Mouse (Mus musculus) hindbrain, embryonic 14.5 days (tissue): Measurements from ENCODE around the gene Cmtm1. TPM values are rescaled to one million over a fixed set of nuclear protein-coding genes. Genes with fewer than 3 reads are reported as not detected.
"Not testable (repeated sequence)": the region's sequence is repeated elsewhere in the genome, so short reads cannot be mapped to it uniquely, and the experiment has no call there.

Experiments
- ATAC-seq: fragments of 200-750 bp; cut with Nextera tagmentation; 2 replicates; pipeline ENCODE4 v1.8.0; 2017; ENCODE audit warnings: moderate number of reproducible peaks, mild to moderate bottlenecking, moderate TSS enrichment, moderate library complexity; ENCODE audit not compliant: low FRiP score
- DNase-seq: peaks from one replicate; pipeline ENCODE4 v3.0.0-alpha.2; 2015; ENCODE audit warnings: low spot score
- H3K27ac ChIP-seq: fragments of 300-500 bp; sonication (generic); 2 replicates; pipeline ENCODE4 v1.5.1; 2014; ENCODE audit warnings: mild to moderate bottlenecking, moderate library complexity
- H3K27me3 ChIP-seq: fragments of 300-500 bp; sonication (generic); 2 replicates; pipeline ENCODE4 v1.6.1; 2014; ENCODE audit warnings: mild to moderate bottlenecking, low read length, mixed read lengths; ENCODE audit not compliant: control insufficient read depth, insufficient read depth
- H3K36me3 ChIP-seq: fragments of 300-500 bp; sonication (generic); replicated peaks from 2 replicates; pipeline ENCODE4 v1.6.1; 2014; ENCODE audit not compliant: control insufficient read depth, insufficient read depth
- H3K4me1 ChIP-seq: fragments of 300-500 bp; sonication (generic); replicated peaks from 2 replicates; pipeline ENCODE4 v1.6.1; 2014; ENCODE audit warnings: antibody characterized with exemption, low read length, mixed read lengths; ENCODE audit not compliant: control insufficient read depth, insufficient read depth
- H3K4me2 ChIP-seq: fragments of 300-500 bp; sonication (generic); replicated peaks from 2 replicates; pipeline ENCODE4 v1.6.1; 2014; ENCODE audit warnings: mild to moderate bottlenecking, moderate library complexity
- H3K4me3 ChIP-seq: fragments of 300-500 bp; sonication (generic); replicated peaks from 2 replicates; pipeline ENCODE4 v1.5.1; 2014; ENCODE audit warnings: mild to moderate bottlenecking, low read length
- H3K9ac ChIP-seq: fragments of 300-500 bp; sonication (generic); 2 replicates; pipeline ENCODE4 v1.6.1; 2014
- H3K9me3 ChIP-seq: fragments of 300-500 bp; sonication (generic); 2 replicates; pipeline ENCODE4 v1.6.1; 2016; ENCODE audit warnings: low read length; ENCODE audit not compliant: control insufficient read depth
- WGBS: fragments of 180-500 bp; shearing (Covaris S2); extraction: QIAGEN DNeasy Blood & Tissue Kit; methylation state at CpG from one replicate; pipeline ENCODE4 v1.1.7; 2014; 5-methylcytosine and 5-hydroxymethylcytosine counted together
- polyA plus RNA-seq: library from polyadenylated mRNA; unstranded; fragments of >200 nt; fragmentation: Nextera tagmentation; extraction: Ambion mirVana; gene quantifications from 2 replicates; pipeline ENCODE4 v1.2.1, GENCODE M21; 2014

The Cmtm1 gene
- not detected in 2 replicates for polyA plus RNA-seq

DNA sequence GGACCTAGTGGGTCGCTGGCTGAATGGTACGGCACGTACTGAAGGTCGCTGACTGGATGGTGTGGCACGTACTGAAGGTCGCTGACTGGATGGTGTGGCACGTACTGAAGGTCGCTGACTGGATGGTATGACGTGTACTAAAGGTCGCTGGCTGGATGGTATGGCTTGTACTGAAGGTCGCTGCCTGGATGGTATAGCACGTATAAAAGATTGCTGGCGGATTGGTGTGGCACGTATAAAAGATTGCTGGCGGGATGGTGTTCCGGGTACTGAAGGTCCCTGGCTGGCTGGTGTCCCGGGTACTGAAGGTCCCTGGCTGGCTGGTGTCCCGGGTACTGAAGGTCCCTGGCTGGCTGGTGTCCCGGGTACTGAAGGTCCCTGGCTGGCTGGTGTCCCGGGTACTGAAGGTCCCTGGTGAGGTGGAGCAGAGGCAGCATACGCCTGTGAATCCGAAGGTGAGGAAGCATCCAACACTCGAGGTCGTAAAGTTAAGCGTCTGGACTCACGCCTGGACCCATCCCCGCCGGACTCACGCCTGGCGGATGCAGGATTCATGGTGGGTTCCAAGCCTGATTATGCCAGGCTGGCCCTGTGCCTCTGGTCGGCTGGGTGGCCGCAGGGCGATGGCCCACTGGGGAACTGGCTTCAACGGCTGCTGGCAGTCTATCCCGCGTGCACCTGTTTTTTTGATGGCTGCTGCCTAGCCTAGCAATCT lies at the start of gene Cmtm1, which contains the start of gene Gm45711:
Gene Cmtm1, minus strand, starts transcription at position 705 of the 715 bp plus-strand sequence.
Gene Gm45711, minus strand, starts transcription at position 641 of the 715 bp plus-strand sequence.
- ATAC-seq, H3K36me3 ChIP-seq, H3K27me3 ChIP-seq, H3K4me2 ChIP-seq, H3K27ac ChIP-seq, H3K9me3 ChIP-seq, H3K9ac ChIP-seq, DNase-seq, H3K4me1 ChIP-seq, H3K4me3 ChIP-seq: not testable (repeated sequence)
- WGBS: 88% methylated on average over 36 of the region's 36 CpGs

GRCm38 (mm10) chr8:104358637-104359036 lies 48.7 kb upstream of the Cmtm1 start:
- Histone ChIP-seq H3K4me1 (0 out of 2 replicates have a peak, but pooled peaks cover 4% of the 10 kb centered on the region), H3K4me2 (no peak overlapping the region), H3K27ac (no peak overlapping the region), H3K4me3 (no peak overlapping the region), H3K36me3 (peaks cover 20% of the 10 kb centered on the region; the same call in 1 of the 2 replicates), H3K9ac (no peak overlapping the region), H3K27me3 (no peaks in the 10 kb centered on the region), H3K9me3 (no peaks in the 10 kb centered on the region)
- 86% methylated on average over 3 of the region's 3 CpGs for whole genome bisulfite sequencing
- no peak for DNase-seq
- ATAC-seq: no peak

DNA sequence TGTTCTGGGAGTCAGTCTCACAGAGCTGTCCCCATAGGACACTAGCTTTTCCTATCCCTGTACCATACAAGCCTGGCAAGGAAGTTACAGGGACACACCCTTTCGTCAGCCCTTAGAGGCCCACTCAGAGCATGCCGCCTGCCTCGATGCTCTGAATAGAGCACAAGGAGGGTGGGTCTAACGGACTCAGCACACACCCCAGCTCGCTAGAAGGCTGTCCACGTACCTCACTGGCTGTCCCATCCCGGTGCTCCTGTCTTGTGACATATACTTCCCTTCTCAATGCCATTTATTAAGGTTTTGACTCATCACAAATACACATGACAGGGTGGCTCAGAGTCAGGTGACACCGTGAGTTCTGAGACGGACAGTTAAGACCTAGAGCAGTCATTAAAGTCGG lies 44.6 kb upstream of the Cmtm1 start:
- no peak overlapping the region for H3K27ac ChIP-seq
- no peak for DNase-seq
- 95% methylated on average over 10 of the region's 10 CpGs for WGBS

GRCm38 (mm10) chr8:104353186-104353585 lies 43.2 kb upstream of the Cmtm1 start:
- 58% methylated on average over 5 of the region's 5 CpGs for WGBS

More for the DNA sequence above, 44.6 kb upstream of the Cmtm1 start:
- Histone ChIP-seq H3K9ac (no peak overlapping the region), H3K36me3 (peaks cover 20% of the 10 kb centered on the region), H3K9me3 (no peaks in the 10 kb centered on the region), H3K4me3 (no peak overlapping the region), H3K4me2 (no peak overlapping the region), H3K4me1 (no peaks in the 10 kb centered on the region), H3K27me3 (no peaks in the 10 kb centered on the region)
- ATAC-seq: no peak

DNA sequence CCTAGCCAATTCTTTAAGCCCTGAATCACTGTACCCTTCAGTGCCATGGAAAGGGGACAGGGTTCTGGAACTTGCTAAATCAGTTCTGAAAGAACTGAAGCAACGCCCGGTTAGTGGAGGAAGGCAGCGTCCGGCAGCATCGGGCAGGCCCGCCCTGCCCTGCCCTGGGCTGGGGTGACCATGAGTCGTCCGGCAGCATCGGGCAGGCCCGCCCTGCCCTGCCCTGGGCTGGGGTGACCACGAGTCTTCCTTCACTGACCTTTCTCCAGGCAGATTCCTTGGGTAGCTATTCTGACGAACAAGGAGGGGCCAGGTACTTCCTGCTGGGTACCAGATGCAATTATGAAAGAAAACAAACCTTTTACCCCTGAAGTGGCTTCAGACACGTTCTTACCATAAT lies 40.1 kb upstream of the Cmtm1 start:
- whole genome bisulfite sequencing: 89% methylated on average over 13 of the region's 13 CpGs
- Histone ChIP-seq H3K4me1 (no peaks in the 10 kb centered on the region), H3K4me3 (no peak overlapping the region), H3K9ac (no peak overlapping the region), H3K27me3 (no peaks in the 10 kb centered on the region), H3K9me3 (no peaks in the 10 kb centered on the region), H3K27ac (no peak overlapping the region), H3K36me3 (peaks cover 14% of the 10 kb centered on the region), H3K4me2 (no peak overlapping the region)
- DNase-seq: no peak
- no peak for ATAC-seq

More at GRCm38 (mm10) chr8:104353186-104353585, 43.2 kb upstream of the Cmtm1 start:
- Histone ChIP-seq H3K27me3 (no peaks in the 10 kb centered on the region), H3K4me1 (no peaks in the 10 kb centered on the region), H3K4me3 (no peak overlapping the region), H3K4me2 (no peak overlapping the region), H3K27ac (no peak overlapping the region), H3K9me3 (no peaks in the 10 kb centered on the region), H3K36me3 (peaks cover 20% of the 10 kb centered on the region), H3K9ac (no peak overlapping the region)
- ATAC-seq (peak; percentile 46; the same call in 1 of the 2 replicates), DNase-seq (no peak)

GRCm38 (mm10) chr8:104348971-104349370 lies 39.0 kb upstream of the Cmtm1 start:
- no peak overlapping the region for H3K4me2 ChIP-seq
- WGBS: 83% methylated on average over 5 of the region's 5 CpGs
- no peak overlapping the region for H3K9ac ChIP-seq
- DNase-seq: no peak
- H3K4me3 ChIP-seq: no peak overlapping the region
- peaks cover 4% of the 10 kb centered on the region for H3K36me3 ChIP-seq
- no peak for ATAC-seq
- no peaks in the 10 kb centered on the region for H3K9me3 ChIP-seq
- H3K27me3 ChIP-seq: no peaks in the 10 kb centered on the region
- H3K4me1 ChIP-seq: no peaks in the 10 kb centered on the region
- no peak overlapping the region for H3K27ac ChIP-seq

GRCm38 (mm10) chr8:104346706-104347105 lies 36.8 kb upstream of the Cmtm1 start:
- Histone ChIP-seq H3K27ac (no peak overlapping the region), H3K36me3 (peaks cover 4% of the 10 kb centered on the region), H3K4me3 (no peak overlapping the region), H3K9ac (no peak overlapping the region), H3K9me3 (no peaks in the 10 kb centered on the region), H3K4me2 (no peak overlapping the region), H3K4me1 (no peaks in the 10 kb centered on the region), H3K27me3 (no peaks in the 10 kb centered on the region)
- no peak for DNase-seq
- no peak for ATAC-seq
- 55% methylated on average over 12 of the region's 12 CpGs for WGBS

DNA sequence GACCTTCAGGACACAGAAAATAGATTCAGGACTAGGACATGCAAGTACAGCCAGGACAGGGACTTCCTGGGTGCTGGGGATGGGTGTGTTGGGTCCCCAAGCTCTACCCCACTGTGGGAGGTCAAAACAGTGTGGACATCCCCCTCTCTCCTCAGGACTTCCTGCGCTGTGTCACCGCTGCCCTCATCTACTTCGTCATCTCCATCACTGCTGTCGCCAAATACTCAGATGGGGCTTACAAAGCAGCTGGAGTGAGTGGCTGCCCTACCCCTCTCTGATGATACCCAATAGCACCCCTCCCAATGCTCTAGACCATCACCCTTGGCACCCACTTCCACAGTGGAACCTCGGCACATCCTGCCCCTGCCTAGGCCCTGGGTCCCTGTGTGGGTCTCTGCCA lies 34.7 kb upstream of the Cmtm1 start:
- DNase-seq (no peak), ATAC-seq (no peak)
- no peak overlapping the region for H3K27ac ChIP-seq
- 96% methylated on average over 5 of the region's 5 CpGs for WGBS
- 0 out of 2 replicates have a peak, but pooled peaks cover 3% of the 10 kb centered on the region for H3K4me1 ChIP-seq
- peaks cover 4% of the 10 kb centered on the region; the same call in 1 of the 2 replicates for H3K36me3 ChIP-seq
- no peak overlapping the region for H3K4me3 ChIP-seq
- no peak overlapping the region for H3K4me2 ChIP-seq
- no peaks in the 10 kb centered on the region for H3K9me3 ChIP-seq
- no peaks in the 10 kb centered on the region for H3K27me3 ChIP-seq
- no peak overlapping the region for H3K9ac ChIP-seq

GRCm38 (mm10) chr8:104343957-104344356 lies 34.0 kb upstream of the Cmtm1 start:
- no peaks in the 10 kb centered on the region for H3K27me3 ChIP-seq
- no peak overlapping the region for H3K27ac ChIP-seq
- no peaks in the 10 kb centered on the region for H3K9me3 ChIP-seq
- 0 out of 2 replicates have a peak, but pooled peaks cover 3% of the 10 kb centered on the region for H3K4me1 ChIP-seq
- peak; percentile 89 for DNase-seq
- no peak overlapping the region for H3K4me2 ChIP-seq
- H3K36me3 ChIP-seq: 0 out of 2 replicates have a peak, but pooled peaks cover 4% of the 10 kb centered on the region
- H3K9ac ChIP-seq: no peak overlapping the region
- WGBS: 20% methylated on average over 7 of the region's 7 CpGs
- no peak overlapping the region for H3K4me3 ChIP-seq
- peak; percentile 61 for ATAC-seq
